ENCODE assay signal across 8 mouse cellular contexts in genomic region chr11:46214368-46215230, GRCm38 (mm10). TPM values are rescaled to one million over a fixed set of nuclear protein-coding genes. Genes with fewer than 3 reads are reported as not detected.
DNase-seq lines count a peak whose midpoint lies in the region; ATAC-seq lines count a peak whose summit lies in the region.
"Had no signal": no experiment of that assay in that cellular context is flagged by ENCODE, and none has a peak within 500 bp of the region (broad histone marks: within the 10 kb centered on the region; RNA-seq: fewer than 3 reads in every experiment).

No protein-coding gene starts in this region.

- no peaks in the 10 kb centered on the region for H3K27me3 ChIP-seq in lung, embryonic 15.5 days
- no peaks in the 10 kb centered on the region for H3K27me3 ChIP-seq in heart, embryonic 11.5 days (ENCODE audit: control insufficient read depth, insufficient read depth, low read length)
- no peaks in the 10 kb centered on the region for H3K27me3 ChIP-seq in intestine, embryonic 16.5 days (replicated peaks; ENCODE audit: control insufficient read depth, insufficient read depth, low read length)
- H3K27me3 ChIP-seq in stomach, embryonic 14.5 days (ENCODE audit: control insufficient read depth, insufficient read depth, low read length): no peaks in the 10 kb centered on the region
- H3K27me3 ChIP-seq: midbrain, embryonic 12.5 days had no signal

- H3K4me1 ChIP-seq in lung, embryonic 15.5 days: peaks cover 34% of the 10 kb centered on the region
- peaks cover 52% of the 10 kb centered on the region for H3K4me1 ChIP-seq in heart, embryonic 11.5 days (ENCODE audit: control insufficient read depth, insufficient read depth, low read length)
- H3K4me1 ChIP-seq in intestine, embryonic 16.5 days (ENCODE audit: control insufficient read depth, insufficient read depth, low read length): peaks cover 41% of the 10 kb centered on the region
- H3K4me1 ChIP-seq in stomach, embryonic 14.5 days (ENCODE audit: control insufficient read depth, insufficient read depth, low read length): peaks cover 33% of the 10 kb centered on the region

- H3K4me3 ChIP-seq in lung, embryonic 15.5 days: no peak overlapping the region
- no peak overlapping the region for H3K4me3 ChIP-seq in heart, embryonic 11.5 days (ENCODE audit: low read depth, low read length)
- H3K4me3 ChIP-seq in intestine, embryonic 16.5 days (ENCODE audit: low read length): no peak overlapping the region
- H3K4me3 ChIP-seq in stomach, embryonic 14.5 days (ENCODE audit: low read depth, low read length): no peak overlapping the region
- H3K4me3 ChIP-seq: midbrain, embryonic 12.5 days had no signal

- no peaks in the 10 kb centered on the region for H3K9me3 ChIP-seq in lung, embryonic 15.5 days
- H3K9me3 ChIP-seq in heart, embryonic 11.5 days (replicated peaks; ENCODE audit: control insufficient read depth, low read length): no peaks in the 10 kb centered on the region
- no peaks in the 10 kb centered on the region for H3K9me3 ChIP-seq in intestine, embryonic 16.5 days (ENCODE audit: control insufficient read depth, low read length)
- no peaks in the 10 kb centered on the region for H3K9me3 ChIP-seq in stomach, embryonic 14.5 days (ENCODE audit: control insufficient read depth, low read depth, low read length)
- H3K9me3 ChIP-seq: midbrain, embryonic 12.5 days had no signal

- DNase-seq in lung, postnatal 36 days: no peak
- DNase-seq in layer of hippocampus, adult 9-11 months: no peak
- DNase-seq in cerebellum, adult 11 months: no peak

- WGBS in lung, embryonic 15.5 days: 22% methylated on average over 14 of the region's 14 CpGs
- WGBS in heart, embryonic 11.5 days (ENCODE audit: insufficient replicate concordance): 15% methylated on average over 14 of the region's 14 CpGs
- 26% methylated on average over 14 of the region's 14 CpGs for WGBS in intestine, embryonic 16.5 days
- WGBS in stomach, embryonic 14.5 days: 19% methylated on average over 14 of the region's 14 CpGs

- H3K9ac ChIP-seq in lung, embryonic 15.5 days: 0 out of 2 replicates have a peak overlapping the region, but pooled peaks have one; percentile 1
- H3K9ac ChIP-seq in heart, embryonic 11.5 days (ENCODE audit: low read depth, low read length): peak overlapping the region; percentile 54
- H3K9ac ChIP-seq in intestine, embryonic 16.5 days (ENCODE audit: low read depth, low read length): peak overlapping the region; percentile 66
- 0 out of 2 replicates have a peak overlapping the region, but pooled peaks have one; percentile 21 for H3K9ac ChIP-seq in stomach, embryonic 14.5 days (replicated peaks; ENCODE audit: low read depth, low read length)
- H3K9ac ChIP-seq: midbrain, embryonic 12.5 days had no signal

- peak overlapping the region; percentile 93 for H3K27ac ChIP-seq in lung, embryonic 15.5 days
- peak overlapping the region; percentile 95 for H3K27ac ChIP-seq in heart, embryonic 11.5 days (ENCODE audit: low read depth, low read length)
- H3K27ac ChIP-seq in intestine, embryonic 16.5 days (ENCODE audit: low read length): peak overlapping the region; percentile 99
- peak overlapping the region; percentile 99 for H3K27ac ChIP-seq in stomach, embryonic 14.5 days (ENCODE audit: low read length)

- H3K4me2 ChIP-seq in lung, embryonic 15.5 days: peak overlapping the region; percentile 23
- peak overlapping the region; percentile 46 for H3K4me2 ChIP-seq in heart, embryonic 11.5 days
- no peak overlapping the region for H3K4me2 ChIP-seq in intestine, embryonic 16.5 days (ENCODE audit: low read depth, low read length)
- H3K4me2 ChIP-seq in stomach, embryonic 14.5 days (replicated peaks; ENCODE audit: low read depth, low read length): no peak overlapping the region
- H3K4me2 ChIP-seq: midbrain, embryonic 12.5 days had no signal

- no peak for ATAC-seq in lung, embryonic 15.5 days (ENCODE audit: borderline replicate concordance, extremely low read depth, low FRiP score, low TSS enrichment)
- ATAC-seq in heart, embryonic 11.5 days (replicated peaks; ENCODE audit: insufficient number of reproducible peaks, low FRiP score, low TSS enrichment): peak; percentile 50
- ATAC-seq in intestine, embryonic 16.5 days: peak; percentile 21
- peak; percentile 28; the same call in 1 of the 2 replicates for ATAC-seq in stomach, embryonic 14.5 days (ENCODE audit: insufficient number of reproducible peaks, insufficient read depth, low FRiP score, low read depth)

- H3K36me3 ChIP-seq in lung, embryonic 15.5 days: no peaks in the 10 kb centered on the region
- H3K36me3 ChIP-seq in heart, embryonic 11.5 days (ENCODE audit: control insufficient read depth, insufficient read depth, low read length): no peaks in the 10 kb centered on the region
- H3K36me3 ChIP-seq in intestine, embryonic 16.5 days (ENCODE audit: control insufficient read depth, insufficient read depth, low read length): no peaks in the 10 kb centered on the region
- no peaks in the 10 kb centered on the region for H3K36me3 ChIP-seq in stomach, embryonic 14.5 days (ENCODE audit: control insufficient read depth, insufficient read depth, low read length)

RNA-seq across cellular contexts. Expression of gene Fndc9, which starts 20.7 kb away (rescaled TPM):
- 0.09 TPM in 2 replicates for polyA plus RNA-seq in lung, embryonic 15.5 days (2015; fragmentation: Nextera tagmentation; extraction: Ambion mirVana)
- not detected in 2 replicates for polyA plus RNA-seq in heart, embryonic 11.5 days (2014; fragmentation: Nextera tagmentation; extraction: Ambion mirVana)
- 0.09 and 0.15 TPM in 2 replicates for polyA plus RNA-seq in intestine, embryonic 16.5 days (2015; fragmentation: Nextera tagmentation; extraction: Ambion mirVana)
- polyA plus RNA-seq in stomach, embryonic 14.5 days (2014; fragmentation: Nextera tagmentation; extraction: Ambion mirVana): 0.18 and 0.35 TPM in 2 replicates

RNA-seq across cellular contexts. Expression of gene Nipal4, which starts 48.3 kb away (rescaled TPM):
- polyA plus RNA-seq in lung, embryonic 15.5 days (2015; fragmentation: Nextera tagmentation; extraction: Ambion mirVana): 1.6 and 1.7 TPM in 2 replicates
- polyA plus RNA-seq in heart, embryonic 11.5 days (2014; fragmentation: Nextera tagmentation; extraction: Ambion mirVana): 12.2 and 18.2 TPM in 2 replicates
- polyA plus RNA-seq in intestine, embryonic 16.5 days (2015; fragmentation: Nextera tagmentation; extraction: Ambion mirVana): 3.7 TPM in 2 replicates
- polyA plus RNA-seq in stomach, embryonic 14.5 days (2014; fragmentation: Nextera tagmentation; extraction: Ambion mirVana): 4.0 and 5.1 TPM in 2 replicates

Comparison
In these comparisons a context has a peak if more than half of its experiments do, and no peak if none do; other contexts are left out.
1. H3K4me2 ChIP-seq: peak in lung, embryonic 15.5 days (single experiment) and heart, embryonic 11.5 days (single experiment); none in intestine, embryonic 16.5 days (single experiment) and stomach, embryonic 14.5 days (single experiment).
2. H3K9ac ChIP-seq: peak in every context shown above with its lines; median percentile 66 in intestine, embryonic 16.5 days; 54 in heart, embryonic 11.5 days; 21 in stomach, embryonic 14.5 days; 1 in lung, embryonic 15.5 days.
3. Peak in every context shown above with its lines, with median percentiles within 50 percentile points of each other: H3K27ac ChIP-seq.